Mouse (Mus musculus): ENCODE measurements around the gene Gucy2c. TPM values are rescaled to one million over a fixed set of nuclear protein-coding genes. Genes with fewer than 3 reads are reported as not detected.

The Gucy2c gene
- polyA plus RNA-seq (2014; fragmentation: Illumina TruSeq; extraction: RNeasy Lipid Tissue Mini Kit (QIAGEN cat#74804); ENCODE audit: low read depth, low replicate concordance) = 85.6 TPM

DNA sequence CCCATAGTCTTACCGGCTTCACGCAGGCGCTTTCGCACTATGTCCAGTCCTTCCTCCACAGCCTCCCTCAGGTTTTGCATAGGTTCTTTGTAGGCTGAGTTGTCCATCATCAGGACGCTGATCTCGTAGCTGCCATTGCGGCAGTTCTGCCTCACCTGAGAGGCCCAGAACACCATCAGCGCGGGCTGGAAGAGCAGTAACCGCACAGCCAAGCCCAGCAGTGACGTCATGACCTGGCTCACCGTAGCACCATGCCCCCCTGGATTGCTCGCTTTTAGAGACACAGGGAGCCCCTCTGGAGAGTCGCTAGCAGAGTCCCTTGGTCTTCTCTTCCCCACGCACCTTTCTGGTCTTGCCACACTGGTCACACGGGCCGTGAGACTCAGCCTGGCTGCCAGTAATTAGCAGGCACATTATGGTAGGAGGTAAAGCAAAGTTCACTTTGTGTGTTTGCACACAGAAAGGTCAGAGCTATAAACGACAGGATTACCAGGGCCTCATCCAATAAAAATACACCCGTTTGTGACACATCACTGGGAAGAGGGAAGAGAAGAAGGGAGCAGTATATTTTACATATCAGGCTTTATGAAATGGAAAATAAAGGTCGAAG, at the start of gene Gucy2c:
Gucy2c (minus strand) TSS at position 389 of the 610 bp plus-strand sequence.

DNA sequence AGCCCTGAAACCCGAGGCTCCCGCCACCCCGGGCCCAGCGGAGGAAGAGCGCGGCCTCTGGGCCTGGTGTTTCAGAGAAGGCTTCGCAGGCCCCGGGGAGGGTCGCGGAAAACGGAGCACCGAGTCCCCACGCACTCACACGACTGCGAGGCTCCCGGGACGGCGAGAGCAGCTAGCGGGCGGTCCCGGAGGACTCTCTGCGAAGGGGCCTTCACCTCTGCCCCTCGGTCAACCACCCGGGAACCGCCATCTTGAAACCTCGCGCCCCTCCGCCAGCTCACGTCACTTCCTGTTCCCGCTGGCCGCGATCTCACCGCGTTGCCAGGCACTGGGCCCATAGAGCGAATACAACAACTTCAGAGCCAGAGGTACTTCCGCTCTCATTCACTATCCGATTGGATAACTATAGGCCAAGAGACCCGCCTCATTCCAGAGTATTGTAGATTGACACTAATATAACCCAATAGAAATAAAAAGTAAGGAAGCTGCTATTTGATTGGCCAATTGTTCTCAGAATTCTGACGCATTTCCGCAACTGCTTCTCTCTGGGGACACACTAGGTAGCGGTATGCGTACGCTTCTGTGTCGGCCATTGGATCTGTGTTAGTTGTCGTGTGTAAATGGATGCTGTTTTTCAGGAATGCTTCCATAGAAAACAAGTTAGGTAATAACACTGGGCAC, 46.5 kb upstream of the Gucy2c start, which contains the start of gene Wbp11:
Wbp11 (minus strand) TSS at position 353 of the 681 bp plus-strand sequence.

DNA sequence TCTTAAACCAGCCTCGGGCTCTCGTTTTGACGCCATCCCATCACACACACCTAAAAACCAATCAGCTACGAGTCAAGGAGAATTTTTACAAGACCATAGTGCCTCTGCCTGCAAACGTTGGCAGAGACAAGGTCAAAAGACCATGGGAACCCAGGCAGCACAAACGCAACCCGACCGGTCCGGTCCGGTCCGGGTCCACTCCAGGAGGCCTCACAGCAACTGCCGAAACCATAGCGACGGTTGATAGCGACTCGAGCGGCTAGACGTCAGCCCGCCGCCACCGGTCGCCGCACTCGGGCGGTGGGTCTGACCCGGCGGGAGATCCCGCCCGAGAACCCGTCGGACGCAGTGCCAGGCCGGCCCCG, 45.9 kb upstream of the Gucy2c start, which contains the start of gene BC049715:
BC049715 (plus strand) TSS at position 111 of the 365 bp plus-strand sequence.

DNA sequence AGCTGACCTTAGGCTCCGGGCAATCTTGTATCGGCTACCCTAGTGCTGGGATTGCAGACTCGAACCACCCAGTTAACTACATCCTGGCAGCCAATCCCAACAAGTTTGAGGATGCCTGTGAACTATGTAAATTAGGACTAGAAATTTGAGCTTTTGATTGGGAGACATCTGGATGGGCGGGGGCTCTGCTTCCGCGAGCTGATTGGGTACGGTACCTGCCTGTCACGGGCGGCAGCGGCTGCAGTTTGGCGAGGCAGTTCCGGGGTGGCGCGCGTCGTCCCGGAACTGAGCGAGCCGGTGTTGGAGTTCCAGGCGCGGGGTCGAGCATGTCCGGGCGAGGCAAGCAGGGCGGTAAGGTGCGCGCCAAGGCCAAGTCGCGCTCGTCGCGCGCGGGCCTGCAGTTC, 26.5 kb upstream of the Gucy2c start, which contains the start of gene H2afj:
H2afj (plus strand) TSS at position 231 of the 404 bp plus-strand sequence.

DNA sequence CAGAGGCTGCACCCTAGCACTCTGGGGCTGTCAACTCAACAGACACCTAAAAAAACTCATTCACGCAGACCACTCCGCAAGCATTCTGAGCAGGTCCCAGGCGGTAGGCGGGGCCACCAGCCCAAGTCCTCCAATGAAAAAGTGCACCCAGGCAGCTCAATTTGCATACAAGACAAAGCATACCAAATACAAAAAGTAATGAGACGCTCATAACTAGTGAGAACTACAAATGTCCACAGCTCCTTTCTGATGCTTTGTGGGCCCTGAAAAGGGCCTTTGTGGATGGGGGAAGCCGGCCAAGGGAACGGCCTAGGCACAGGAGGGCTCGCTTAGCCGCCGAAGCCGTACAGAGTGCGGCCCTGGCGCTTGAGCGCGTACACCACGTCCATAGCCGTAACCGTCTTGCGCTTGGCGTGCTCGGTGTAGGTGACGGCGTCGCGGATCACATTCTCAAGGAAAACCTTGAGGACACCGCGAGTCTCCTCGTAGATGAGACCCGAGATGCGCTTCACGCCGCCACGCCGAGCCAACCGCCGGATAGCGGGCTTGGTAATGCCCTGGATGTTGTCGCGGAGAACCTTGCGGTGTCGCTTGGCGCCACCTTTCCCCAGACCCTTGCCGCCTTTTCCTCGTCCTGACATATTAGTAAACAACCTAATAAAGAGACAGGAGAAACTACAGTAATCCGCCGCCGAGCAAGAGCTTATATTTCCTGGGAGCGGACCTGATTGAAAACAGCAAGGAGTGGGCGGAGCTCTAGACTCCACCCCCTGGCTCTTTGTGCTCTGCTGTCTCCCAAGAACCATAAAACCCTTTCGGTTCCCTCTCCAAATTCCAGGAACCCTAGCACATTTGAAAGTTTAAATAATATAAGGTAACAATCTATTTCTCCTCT, 22.4 kb upstream of the Gucy2c start, which contains the start of gene Hist4h4:
Hist4h4 (minus strand) TSS at position 677 of the 895 bp plus-strand sequence.

DNA sequence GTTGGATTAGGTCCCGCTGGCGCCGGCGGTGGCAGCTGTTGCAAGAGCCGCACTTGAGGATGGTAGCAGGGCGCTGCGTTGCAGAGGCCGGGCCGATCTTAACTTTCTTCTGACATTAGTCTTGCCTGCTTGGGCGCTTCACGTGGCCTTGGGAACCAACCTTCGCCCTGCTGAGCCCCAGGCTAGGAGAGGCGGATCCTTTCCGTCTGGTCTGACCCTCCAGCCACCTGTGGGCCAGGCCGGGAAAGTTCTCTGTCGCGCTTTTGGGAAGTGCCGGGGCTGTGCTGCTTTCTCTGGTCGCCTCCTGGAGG, 119.9 kb downstream of the Gucy2c start, which contains the start of gene Plbd1:
Plbd1 (minus strand) TSS at position 223 of the 311 bp plus-strand sequence.

Other genes starting within 250 kb of the Gucy2c start
- 119 TPM for gene Plbd1, start 119.8 kb downstream of the Gucy2c start, polyA plus RNA-seq (2014; fragmentation: Illumina TruSeq; extraction: RNeasy Lipid Tissue Mini Kit (QIAGEN cat#74804); ENCODE audit: low read depth, low replicate concordance)
- 0.57 TPM for gene Hist4h4, start 22.6 kb upstream of the Gucy2c start, polyA plus RNA-seq (2014; fragmentation: Illumina TruSeq; extraction: RNeasy Lipid Tissue Mini Kit (QIAGEN cat#74804); ENCODE audit: low read depth, low replicate concordance)
- 21.0 TPM for gene H2afj, start 26.5 kb upstream of the Gucy2c start, polyA plus RNA-seq (2014; fragmentation: Illumina TruSeq; extraction: RNeasy Lipid Tissue Mini Kit (QIAGEN cat#74804); ENCODE audit: low read depth, low replicate concordance)
- gene BC049715, start 45.9 kb upstream of the Gucy2c start, polyA plus RNA-seq (2014; fragmentation: Illumina TruSeq; extraction: RNeasy Lipid Tissue Mini Kit (QIAGEN cat#74804); ENCODE audit: low read depth, low replicate concordance) = 2.9 TPM
- gene Wbp11, start 46.5 kb upstream of the Gucy2c start, polyA plus RNA-seq (2014; fragmentation: Illumina TruSeq; extraction: RNeasy Lipid Tissue Mini Kit (QIAGEN cat#74804); ENCODE audit: low read depth, low replicate concordance) = 95.7 TPM
- not detected for gene Smco3, start 53.7 kb upstream of the Gucy2c start, polyA plus RNA-seq (2014; fragmentation: Illumina TruSeq; extraction: RNeasy Lipid Tissue Mini Kit (QIAGEN cat#74804); ENCODE audit: low read depth, low replicate concordance)
- 0.76 TPM for gene Art4, start 76.0 kb upstream of the Gucy2c start, polyA plus RNA-seq (2014; fragmentation: Illumina TruSeq; extraction: RNeasy Lipid Tissue Mini Kit (QIAGEN cat#74804); ENCODE audit: low read depth, low replicate concordance)
- gene Mgp, start 94.1 kb upstream of the Gucy2c start, polyA plus RNA-seq (2014; fragmentation: Illumina TruSeq; extraction: RNeasy Lipid Tissue Mini Kit (QIAGEN cat#74804); ENCODE audit: low read depth, low replicate concordance) = 43.5 TPM
- gene Erp27, start 140.4 kb upstream of the Gucy2c start, polyA plus RNA-seq (2014; fragmentation: Illumina TruSeq; extraction: RNeasy Lipid Tissue Mini Kit (QIAGEN cat#74804); ENCODE audit: low read depth, low replicate concordance) = not detected
- gene Pde6h, start 142.1 kb upstream of the Gucy2c start, polyA plus RNA-seq (2014; fragmentation: Illumina TruSeq; extraction: RNeasy Lipid Tissue Mini Kit (QIAGEN cat#74804); ENCODE audit: low read depth, low replicate concordance) = 0.32 TPM
- gene Arhgdib, start 160.1 kb upstream of the Gucy2c start, polyA plus RNA-seq (2014; fragmentation: Illumina TruSeq; extraction: RNeasy Lipid Tissue Mini Kit (QIAGEN cat#74804); ENCODE audit: low read depth, low replicate concordance) = 19.8 TPM

All from sigmoid colon, adult 10 weeks (tissue).